Mouse (Mus musculus): ENCODE measurements at regions not wholly inside any gene's neighbourhood (a gene's known extent, or its start where the extent isn't known, plus 50 kb on each side); places are given as distances from the start of the nearest gene placed in this dataset.

DNA sequence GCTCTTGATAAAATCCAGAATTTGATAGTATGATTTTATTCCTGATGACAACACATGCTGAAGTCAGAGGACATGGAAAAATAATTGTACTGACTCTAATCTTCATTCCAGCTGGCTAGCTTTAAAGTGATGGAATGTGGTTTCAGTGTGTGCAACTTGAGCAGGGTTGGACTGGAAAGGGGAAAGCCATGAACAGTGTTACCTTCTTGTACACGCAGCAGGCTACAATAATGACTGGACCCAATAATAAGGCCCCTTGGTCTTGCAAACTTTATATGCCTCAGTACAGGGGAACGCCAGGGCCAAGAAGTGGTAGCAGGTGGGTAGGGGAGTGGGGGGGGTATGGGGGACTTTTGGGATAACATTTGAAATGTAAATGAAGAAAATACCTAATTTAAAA, 90.8 kb upstream of the B430305J03Rik start:
- TF ChIP-seq CTCF (IDR thresholded peaks at IDR 0.05; ENCODE audit: insufficient read depth, low read depth, low read length) (no peak), POLR2A (IDR thresholded peaks at IDR 0.05; ENCODE audit: insufficient read depth, low read depth, low read length) (no peak)
